Mouse (Mus musculus): Measurements from ENCODE around the gene Ankrd53.
"Not testable (repeated sequence)": the region's sequence is repeated elsewhere in the genome, so short reads cannot be mapped to it uniquely, and the experiment has no call there.

DNA sequence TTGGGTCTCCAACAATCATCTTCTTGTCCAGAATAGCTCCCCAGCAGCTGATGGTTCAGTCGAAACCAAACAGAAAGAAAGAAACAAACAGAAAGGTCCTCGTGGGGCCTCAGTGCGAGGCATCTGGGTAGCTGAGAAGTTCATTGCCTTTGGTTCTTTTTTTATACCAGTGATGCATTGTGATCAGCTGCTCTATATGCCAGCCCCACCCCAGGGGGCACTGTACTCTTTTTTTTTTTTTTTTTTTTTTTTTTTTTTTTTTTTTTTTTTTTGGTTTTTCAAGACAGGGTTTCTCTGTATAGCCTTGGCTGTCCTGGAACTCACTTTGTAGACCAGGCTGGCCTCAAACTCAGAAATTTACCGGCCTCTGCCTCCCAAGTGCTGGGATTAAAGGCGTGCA, 28.1 kb downstream of the Ankrd53 start:
- TF ChIP-seq CTCF (IDR thresholded peaks at IDR 0.05; ENCODE audit: low read depth); EP300 (optimal IDR thresholded peaks at IDR 0.05): not testable (repeated sequence)
